Mouse (Mus musculus) stomach, adult 2 months (tissue): ENCODE measurements around the gene Zfp78. TPM values are rescaled to one million over a fixed set of nuclear protein-coding genes. Genes with fewer than 3 reads are reported as not detected.

Experiments
- polyA plus RNA-seq: library from polyadenylated mRNA; depleted of rRNA; stranded (reverse); fragments of >200 nt; gene quantifications from 2 replicates; pipeline ENCODE4 v1.2.3, GENCODE M21; 2012; rRNA removed

Gene Zfp78
- 0.01 TPM in 1 of 2 replicates, not detected in the other for polyA plus RNA-seq

DNA sequence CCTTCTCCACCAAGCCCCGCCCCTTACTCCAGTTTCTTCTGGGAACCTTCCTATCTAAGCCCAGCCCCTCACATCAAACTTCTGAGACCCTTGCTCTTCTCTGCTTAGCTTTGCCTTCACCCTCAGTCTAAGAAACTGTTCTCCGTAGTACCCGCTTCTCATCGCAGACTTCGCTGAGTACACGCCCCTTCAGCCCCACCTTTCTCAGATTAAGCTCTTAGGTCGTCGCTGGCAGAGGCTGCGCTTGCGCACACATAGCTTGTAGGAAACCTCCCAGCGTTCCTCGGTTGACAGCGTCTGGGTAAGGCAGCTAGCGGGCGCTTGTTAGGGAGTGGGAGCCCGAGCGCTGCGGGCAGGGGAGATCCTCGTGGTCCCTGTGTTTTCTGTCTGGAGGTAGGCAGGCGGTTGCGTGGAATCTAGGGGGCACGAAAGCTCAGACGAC is at the start of gene Zfp78:
Gene Zfp78 (plus strand): TSS at position 234 of the 442 bp plus-strand sequence.

DNA sequence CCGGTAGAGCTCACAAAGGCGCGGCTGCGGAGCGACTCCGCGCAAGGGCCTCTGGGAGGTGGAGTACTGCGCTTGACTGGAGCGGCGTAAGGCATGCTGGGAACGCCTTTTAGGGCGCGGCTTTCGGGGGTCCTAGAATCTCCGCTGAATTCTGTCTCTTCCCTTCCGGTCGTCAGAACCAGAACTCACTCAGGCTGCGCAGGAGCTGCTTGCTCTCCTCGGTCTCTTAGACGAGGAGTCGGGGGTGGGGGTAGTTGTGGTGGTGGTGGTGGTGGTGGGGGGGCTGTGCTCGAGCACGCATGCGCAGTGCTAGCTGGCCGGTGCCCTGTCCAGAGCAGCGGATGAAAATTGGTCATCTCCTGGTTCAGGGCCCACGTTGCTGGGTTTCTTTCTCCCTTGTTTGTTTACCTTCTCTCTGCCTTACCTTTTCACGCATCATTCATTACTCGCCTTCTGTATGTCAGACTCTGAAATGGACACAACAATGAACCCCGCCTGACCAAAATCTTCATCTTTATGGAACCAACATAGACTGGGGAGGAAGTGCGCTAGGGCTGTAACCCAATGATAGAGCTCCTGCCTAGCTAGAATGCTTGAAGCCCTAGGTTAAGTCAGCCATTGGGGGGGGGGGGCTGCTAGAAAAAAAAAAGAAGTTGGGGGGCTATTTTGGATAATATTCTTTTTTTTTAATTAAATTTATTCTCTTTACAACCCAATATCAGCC is 31.7 kb upstream of the Zfp78 start, which contains the start of gene Zfp583:
Gene Zfp583 (minus strand): TSS at position 53 of the 724 bp plus-strand sequence.

DNA sequence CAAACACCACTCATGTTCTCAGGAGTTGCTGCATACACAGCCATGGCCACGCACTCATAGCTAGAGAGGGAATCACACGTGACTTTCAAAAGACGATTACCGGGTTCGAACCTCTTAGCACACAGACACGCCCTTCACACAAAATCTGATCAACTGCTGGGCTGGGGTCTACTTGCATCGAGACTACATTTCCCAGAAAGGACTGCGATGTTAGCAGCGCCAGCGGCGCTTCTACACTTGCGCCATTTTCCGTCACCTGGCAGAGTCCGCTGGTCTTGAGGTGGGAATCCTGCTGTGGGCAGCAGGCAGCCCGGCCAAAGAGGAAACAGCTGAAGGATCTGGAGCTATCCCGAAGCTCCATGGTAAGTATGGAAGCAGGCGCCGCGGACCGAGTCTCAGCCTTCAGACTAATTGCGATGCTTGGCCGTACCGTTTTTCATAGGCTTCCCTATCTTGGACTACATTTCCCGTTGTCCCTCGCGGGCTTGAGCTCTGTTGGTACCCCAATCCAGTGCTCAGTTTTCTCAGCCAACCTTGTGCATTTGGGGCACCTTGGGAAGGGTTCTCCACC is 19.5 kb upstream of the Zfp78 start, which contains the start of gene Gm3854:
Gene Gm3854 (plus strand): TSS at position 259 of the 571 bp plus-strand sequence.

DNA sequence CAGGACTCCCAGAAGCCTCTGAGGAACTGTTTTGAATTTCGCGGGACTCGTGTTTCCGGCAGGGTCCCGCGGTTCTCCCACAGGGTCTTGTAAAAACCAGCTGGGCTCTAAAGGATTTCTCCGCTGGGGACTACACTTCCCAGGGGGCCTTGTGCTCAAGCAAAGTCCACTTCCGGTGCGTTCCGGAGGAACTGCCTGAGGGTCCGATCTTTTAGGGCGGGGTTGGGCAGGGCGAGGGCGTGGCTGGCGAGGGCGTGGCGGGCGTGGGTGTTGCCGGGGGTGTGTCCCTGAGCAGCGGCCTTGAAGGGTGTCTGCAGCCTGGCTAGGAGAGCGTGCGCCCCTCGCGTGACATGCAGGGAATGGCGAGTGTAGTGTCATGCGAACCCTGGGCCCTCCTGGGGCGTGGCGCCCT is 20.0 kb downstream of the Zfp78 start, which contains the start of gene Zfp28:
Gene Zfp28 (plus strand): TSS at position 252 of the 412 bp plus-strand sequence.

DNA sequence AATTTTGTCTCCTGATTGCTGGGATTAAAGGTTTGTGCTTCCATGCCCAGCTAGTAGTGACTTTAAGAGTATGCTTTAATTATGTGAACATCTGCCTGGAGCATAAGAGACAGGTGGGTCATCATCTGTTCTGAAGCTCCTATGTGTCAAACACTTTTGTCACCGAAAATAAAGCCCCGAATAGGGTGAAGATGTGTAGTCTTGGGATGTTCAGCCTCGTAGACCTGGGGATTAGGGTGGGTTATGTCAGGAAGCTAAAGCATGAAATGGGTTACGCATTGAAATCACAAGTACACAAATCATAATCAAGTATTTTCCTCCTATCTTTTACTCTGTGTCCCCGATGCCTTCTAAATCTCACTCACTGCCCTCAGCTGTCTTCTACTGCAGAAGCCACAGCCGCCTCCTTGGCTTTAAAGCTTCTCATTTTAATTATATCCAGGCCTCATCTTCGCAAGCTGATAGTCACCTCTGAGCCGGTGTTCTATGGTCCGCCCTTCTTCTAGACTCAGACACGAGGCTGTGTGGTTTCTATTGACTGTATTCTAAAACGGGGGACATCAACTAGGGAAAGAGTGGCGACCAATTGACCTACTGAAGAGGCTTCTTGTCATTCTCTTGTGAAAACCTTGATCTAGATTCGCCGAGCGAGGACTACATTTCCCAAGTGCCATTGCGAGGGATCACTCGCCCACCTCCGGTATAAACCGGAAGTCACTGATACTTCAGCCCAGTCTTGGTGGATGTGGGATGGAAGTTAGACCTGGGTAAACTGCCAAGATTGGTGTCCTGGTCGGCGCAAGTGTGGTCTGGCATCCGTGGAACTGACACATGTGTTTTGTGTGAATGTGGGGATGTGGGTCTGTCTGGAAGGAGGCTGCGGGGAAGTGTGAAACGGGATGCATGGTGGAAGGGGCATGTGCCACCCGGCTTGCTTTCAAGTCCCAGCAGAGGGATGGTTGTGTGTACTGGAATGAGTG is 35.2 kb downstream of the Zfp78 start, which contains the start of gene Smim17:
Gene Smim17 (plus strand): TSS at position 720 of the 980 bp plus-strand sequence.

DNA sequence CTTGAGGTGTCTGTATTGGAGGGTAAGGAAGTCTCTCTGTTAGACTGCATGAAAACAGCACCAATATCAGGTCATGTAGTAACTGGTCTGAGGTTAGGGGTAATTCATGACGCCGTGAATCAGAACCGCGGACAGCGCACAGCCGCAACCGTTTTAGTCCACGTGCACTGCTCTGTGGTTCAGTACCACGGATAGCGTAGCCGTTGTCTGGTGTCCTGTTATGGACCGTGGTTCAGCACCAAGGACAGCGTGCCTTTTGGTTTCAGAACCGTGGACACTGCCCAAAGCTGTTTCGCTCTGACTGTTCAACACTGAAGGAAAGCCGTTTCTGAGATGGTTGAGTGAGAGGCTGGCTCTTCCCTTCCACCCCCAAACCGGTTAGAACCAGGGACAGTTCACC is 47.0 kb downstream of the Zfp78 start, which contains the start of gene Gm20715:
Gene Gm20715 (plus strand): TSS at position 235 of the 400 bp plus-strand sequence.

Other genes starting within 250 kb of the Zfp78 start
- 22.2 and 29.0 TPM in 2 replicates for gene Zfp787, start 207.3 kb upstream of the Zfp78 start, polyA plus RNA-seq
- gene Zfp444, start 191.1 kb upstream of the Zfp78 start, polyA plus RNA-seq, result 12.4 and 21.2 TPM in 2 replicates
- gene Galp, start 166.2 kb upstream of the Zfp78 start, polyA plus RNA-seq, result not detected in 2 replicates
- gene Zscan5b, start 141.0 kb upstream of the Zfp78 start, polyA plus RNA-seq, result not detected in 2 replicates
- 1.3 TPM in 1 of 2 replicates, not detected in the other for gene Epp13, start 110.6 kb upstream of the Zfp78 start, polyA plus RNA-seq
- gene Zfp667, start 76.7 kb upstream of the Zfp78 start, polyA plus RNA-seq, result 0.05 and 0.12 TPM in 2 replicates
- 0.09 TPM in 1 of 2 replicates, not detected in the other for gene Zfp583, start 32.0 kb upstream of the Zfp78 start, polyA plus RNA-seq
- gene Gm3854, start 19.5 kb upstream of the Zfp78 start, polyA plus RNA-seq, result not detected in 2 replicates
- gene Zfp28, start 20.0 kb downstream of the Zfp78 start, polyA plus RNA-seq, result 0.17 and 0.54 TPM in 2 replicates
- not detected in 2 replicates for gene Smim17, start 35.4 kb downstream of the Zfp78 start, polyA plus RNA-seq
- not detected in 2 replicates for gene Gm20715, start 47.0 kb downstream of the Zfp78 start, polyA plus RNA-seq
- gene Olfr1344, start 75.4 kb downstream of the Zfp78 start, polyA plus RNA-seq, result not detected in 2 replicates
- gene Olfr1336, start 92.9 kb downstream of the Zfp78 start, polyA plus RNA-seq, result not detected in 2 replicates
- not detected in 2 replicates for gene Olfr1346, start 103.8 kb downstream of the Zfp78 start, polyA plus RNA-seq
- not detected in 2 replicates for gene Olfr5, start 123.7 kb downstream of the Zfp78 start, polyA plus RNA-seq
- gene Olfr1347, start 136.5 kb downstream of the Zfp78 start, polyA plus RNA-seq, result not detected in 2 replicates
- gene Olfr1348, start 145.5 kb downstream of the Zfp78 start, polyA plus RNA-seq, result not detected in 2 replicates
- gene Olfr1349, start 159.7 kb downstream of the Zfp78 start, polyA plus RNA-seq, result not detected in 2 replicates
- gene Olfr1350, start 201.6 kb downstream of the Zfp78 start, polyA plus RNA-seq, result not detected in 2 replicates